ENCODE assay signal across 16 mouse cellular contexts in genomic region chr16:90635216-90635615, GRCm38 (mm10).
A peak's percentile ranks its signal among the peaks of the same experiment; 100 is the strongest.
DNase-seq lines count a peak whose midpoint lies in the region; TF ChIP-seq lines count a peak whose summit lies in the region.
"Had no signal": no experiment of that assay in that cellular context is flagged by ENCODE, and none has a peak within 500 bp of the region (broad histone marks: within the 10 kb centered on the region; RNA-seq: fewer than 3 reads in every experiment).

No protein-coding gene starts in this region.

- H3K4me1 ChIP-seq in CH12.LX (ENCODE audit: control insufficient read depth in 1 of 2, insufficient read depth in 2 of 2), result no peaks in the 10 kb centered on the region
- H3K4me1 ChIP-seq: megakaryocyte, embryonic 14.5 days had no signal

- no peak overlapping the region for H3K27ac ChIP-seq in gastrocnemius, adult 2 months
- no peak overlapping the region for H3K27ac ChIP-seq in left cerebral cortex, adult 2 months
- H3K27ac ChIP-seq in CH12.LX (ENCODE audit: insufficient read depth, low read depth), result no peak overlapping the region
- H3K27ac ChIP-seq: forebrain, embryonic 15.5 days had no signal

- H3K36me3 ChIP-seq in CH12.LX (replicated peaks in 1 of 2; ENCODE audit: control insufficient read depth in 1 of 2, insufficient read depth in 1 of 2, low read length in 1 of 2), result no peaks in the 10 kb centered on the region
- H3K36me3 ChIP-seq: forebrain, embryonic 15.5 days had no signal

- in situ Hi-C loops in CH12.LX (cut with MboI; ENCODE audit: low pct_ligation_motif_present, low pct_unique_long_range_greater_than_20kb, low sequenced_read_pairs), result no loop called here

- intact Hi-C loops in gastrocnemius, adult 2 months (cut with DNase I), result no loop called here
- intact Hi-C loops in left cerebral cortex, adult 2 months (cut with DNase I), result no loop called here
- intact Hi-C loops in left cerebral cortex, postnatal 10 days (cut with DNase I), result no loop called here

- no peak overlapping the region for H3K4me3 ChIP-seq in gastrocnemius, adult 2 months
- no peak overlapping the region for H3K4me3 ChIP-seq in left cerebral cortex, adult 2 months
- H3K4me3 ChIP-seq in CH12.LX (replicated peaks in 1 of 3; ENCODE audit: low read depth in 2 of 3, low read length in 2 of 3, poor library complexity in 1 of 3), result no peak overlapping the region
- H3K4me3 ChIP-seq: forebrain, embryonic 15.5 days; megakaryocyte, embryonic 14.5 days had no signal

- DNase-seq in gastrocnemius, adult 2 months, result no peak
- no peak for DNase-seq in gastrocnemius, postnatal 25 days
- DNase-seq in left cerebral cortex, adult 2 months (ENCODE audit: extremely low spot score in 1 of 2, low spot score in 2 of 2), result no peak
- no peak for DNase-seq in left cerebral cortex, postnatal 10 days (ENCODE audit: extremely low spot score in 1 of 2, low spot score in 2 of 2)
- peak; percentile 10 for DNase-seq in CH12.LX (ENCODE audit: extremely low read depth)
- DNase-seq in brain, embryonic 14.5 days (ENCODE audit: low read depth), result no peak
- no peak for DNase-seq in cerebellum, adult 18-20 months
- DNase-seq: cerebellum, adult 8-10 months; gastrocnemius, postnatal 10 days; heart, postnatal 36 days; kidney, postnatal 25 days; left cerebral cortex, postnatal 4 days; thymus, postnatal 4 days had no signal

- no peak for TF ChIP-seq EP300 in CH12.LX (IDR thresholded peaks at IDR 0.05; ENCODE audit: low read length)

- peaks cover 37% of the 10 kb centered on the region for H3K27me3 ChIP-seq in CH12.LX (replicated peaks)
- H3K27me3 ChIP-seq: forebrain, embryonic 15.5 days; megakaryocyte, embryonic 14.5 days had no signal

- TF ChIP-seq RAD21 in CH12.LX (IDR thresholded peaks at IDR 0.05; ENCODE audit: low read depth, low read length), result peak; percentile 33

- no peak overlapping the region for H3K4me2 ChIP-seq in CH12.LX (ENCODE audit: insufficient read depth, low read depth, poor library complexity, severe bottlenecking)
- H3K4me2 ChIP-seq: forebrain, embryonic 15.5 days; heart, embryonic 11.5 days had no signal

- dilution Hi-C loops in CH12.LX (cut with MboI; ENCODE audit: extremely low pct_ligation_motif_present, extremely low pct_unique_long_range_greater_than_20kb, low sequenced_read_pairs), result no loop called here

- H3K9ac ChIP-seq in CH12.LX (ENCODE audit: insufficient read depth, low read depth), result no peak overlapping the region
- H3K9ac ChIP-seq: forebrain, embryonic 15.5 days had no signal

- H3K79me2 ChIP-seq in CH12.LX (replicated peaks; ENCODE audit: control insufficient read depth, extremely low read depth, insufficient read depth, poor library complexity, severe bottlenecking), result no peaks in the 10 kb centered on the region

- TF ChIP-seq CTCF in gastrocnemius, adult 2 months (IDR thresholded peaks at IDR 0.05), result peak; percentile 31
- peak; percentile 10 for TF ChIP-seq CTCF in left cerebral cortex, adult 2 months (IDR thresholded peaks at IDR 0.05)
- TF ChIP-seq CTCF in CH12.LX (conservative IDR thresholded peaks at IDR 0.05 in 1 of 2, IDR thresholded peaks at IDR 0.05 in 1 of 2; ENCODE audit: low read depth in 2 of 2, low read length in 2 of 2), result peak in 1 of 2 experiments; percentile 53; a peak in 2 of 4 replicates
- peak; percentile 24; the same call in 1 of the 2 replicates for TF ChIP-seq CTCF in brain, embryonic 14.5 days (IDR thresholded peaks at IDR 0.05; ENCODE audit: borderline replicate concordance, extremely low read depth, insufficient read depth, insufficient read length)

- no peak for TF ChIP-seq POLR2A in CH12.LX (IDR thresholded peaks at IDR 0.05; ENCODE audit: low read depth, low read length)
- TF ChIP-seq POLR2A in brain, embryonic 14.5 days (IDR thresholded peaks at IDR 0.05; ENCODE audit: borderline replicate concordance, extremely low read depth, insufficient read depth, insufficient read length, poor library complexity, severe bottlenecking), result no peak

- H3K9me3 ChIP-seq in CH12.LX (replicated peaks; ENCODE audit: low read length), result peaks cover 12% of the 10 kb centered on the region
- H3K9me3 ChIP-seq: forebrain, embryonic 15.5 days had no signal

TF ChIP-seq in CH12.LX, 34 proteins besides CTCF, POLR2A, EP300 and RAD21:
- TF ChIP-seq SMC3 (IDR thresholded peaks at IDR 0.05; ENCODE audit: low read depth, low read length) (peak; percentile 22), RCOR1 (conservative IDR thresholded peaks at IDR 0.05; ENCODE audit: low read depth, low read length) (no peak)
